Mouse (Mus musculus): Measurements from ENCODE around the gene Ankrd49. TPM values are rescaled to one million over a fixed set of nuclear protein-coding genes. Genes with fewer than 3 reads are reported as not detected.

The Ankrd49 gene
- polyA plus RNA-seq, 1 experiment: 4.8 TPM

- no peak for DNase-seq (ENCODE audit: low read depth in 1 of 2, low spot score in 2 of 2)
- TF ChIP-seq CTCF (IDR thresholded peaks at IDR 0.05; ENCODE audit: extremely low read depth, insufficient read depth, insufficient read length, insufficient replicate concordance): no peak
- TF ChIP-seq POLR2A (IDR thresholded peaks at IDR 0.05; ENCODE audit: low read depth, low read length): no peak
- 1% methylated on average over 50 of the region's 50 CpGs for WGBS
- H3K36me3 ChIP-seq (ENCODE audit: control insufficient read depth, insufficient read depth, low read length): no peaks in the 10 kb centered on the region
- peak overlapping the region; percentile 57; the same call in 1 of the 2 replicates for H3K27ac ChIP-seq (ENCODE audit: insufficient read depth, low read length)
- H3K4me1 ChIP-seq (ENCODE audit: control insufficient read depth, insufficient read depth, insufficient read length): peaks cover 15% of the 10 kb centered on the region
- H3K27me3 ChIP-seq (ENCODE audit: control insufficient read depth, insufficient read depth, low read length): peaks cover 3% of the 10 kb centered on the region
- peak overlapping the region; percentile 60 for H3K4me3 ChIP-seq (ENCODE audit: extremely low read depth, insufficient read depth, insufficient read length)
These were observed 33.1 kb downstream of the Ankrd49 start for GRCm38 (mm10) chr9:14751503-14752000.

DNA sequence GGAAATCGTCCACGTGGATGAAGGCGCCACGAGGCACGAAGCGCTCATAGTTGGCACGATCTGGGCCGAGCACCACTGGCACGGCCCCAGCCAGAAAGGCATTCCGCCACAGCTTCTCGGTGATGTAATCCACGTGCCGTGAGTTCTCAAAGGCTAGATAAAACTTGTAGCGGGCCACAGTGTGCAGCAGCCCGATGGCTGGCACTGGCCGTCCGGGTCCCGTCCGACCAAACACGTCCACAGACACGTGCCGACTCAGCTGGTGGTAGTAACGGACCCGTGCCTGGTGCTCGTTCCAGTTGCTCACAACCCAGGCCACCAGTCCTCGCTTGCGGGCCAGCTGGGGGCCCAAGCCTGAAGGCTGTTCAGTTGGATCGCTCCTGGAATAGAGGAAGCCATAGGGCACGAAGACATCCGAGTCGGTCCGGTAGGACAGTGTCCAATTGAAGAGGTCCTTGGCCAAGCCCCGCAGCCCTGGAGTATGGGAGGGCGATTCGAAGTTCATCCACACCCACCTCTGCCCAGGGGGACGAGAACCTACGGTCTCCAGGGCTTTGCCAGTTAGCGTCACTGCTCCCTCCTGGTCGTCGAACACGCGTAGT, 33.7 kb downstream of the Ankrd49 start:
- Histone ChIP-seq H3K4me3 (ENCODE audit: extremely low read depth, insufficient read depth, insufficient read length) (peak overlapping the region; percentile 60; the same call in 1 of the 2 replicates), H3K4me1 (ENCODE audit: control insufficient read depth, insufficient read depth, insufficient read length) (peaks cover 15% of the 10 kb centered on the region), H3K27ac (ENCODE audit: insufficient read depth, low read length) (no peak overlapping the region), H3K27me3 (ENCODE audit: control insufficient read depth, insufficient read depth, low read length) (peaks cover 3% of the 10 kb centered on the region), H3K36me3 (ENCODE audit: control insufficient read depth, insufficient read depth, low read length) (no peaks in the 10 kb centered on the region)
- no peak for DNase-seq (ENCODE audit: low read depth in 1 of 2, low spot score in 2 of 2)
- WGBS: 71% methylated on average over 42 of the region's 42 CpGs
- TF ChIP-seq POLR2A (IDR thresholded peaks at IDR 0.05; ENCODE audit: low read depth, low read length) (no peak), CTCF (IDR thresholded peaks at IDR 0.05; ENCODE audit: extremely low read depth, insufficient read depth, insufficient read length, insufficient replicate concordance) (no peak)

- H3K4me1 ChIP-seq (ENCODE audit: control insufficient read depth, insufficient read depth, insufficient read length): peaks cover 2% of the 10 kb centered on the region; the same call in 1 of the 2 replicates
- H3K4me3 ChIP-seq (ENCODE audit: extremely low read depth, insufficient read depth, insufficient read length): no peak within 1 kb of the TSS
- WGBS: 90% methylated on average over 19 of the region's 19 CpGs
- TF ChIP-seq CTCF (IDR thresholded peaks at IDR 0.05; ENCODE audit: extremely low read depth, insufficient read depth, insufficient read length, insufficient replicate concordance) (no peak), POLR2A (IDR thresholded peaks at IDR 0.05; ENCODE audit: low read depth, low read length) (no peak)
- H3K36me3 ChIP-seq (ENCODE audit: control insufficient read depth, insufficient read depth, low read length): no peaks in the 10 kb centered on the region
- no peak within 1 kb of the TSS for H3K27ac ChIP-seq (ENCODE audit: insufficient read depth, low read length)
- no peaks in the 10 kb centered on the region for H3K27me3 ChIP-seq (ENCODE audit: control insufficient read depth, insufficient read depth, low read length)
- no peak for DNase-seq (ENCODE audit: low read depth in 1 of 2, low spot score in 2 of 2)
These were observed 44.3 kb downstream of the Ankrd49 start, which contains the start of gene Piwil4 for GRCm38 (mm10) chr9:14740151-14740924. Gene Piwil4, minus strand, starts transcription at chr9:14740733.

DNA sequence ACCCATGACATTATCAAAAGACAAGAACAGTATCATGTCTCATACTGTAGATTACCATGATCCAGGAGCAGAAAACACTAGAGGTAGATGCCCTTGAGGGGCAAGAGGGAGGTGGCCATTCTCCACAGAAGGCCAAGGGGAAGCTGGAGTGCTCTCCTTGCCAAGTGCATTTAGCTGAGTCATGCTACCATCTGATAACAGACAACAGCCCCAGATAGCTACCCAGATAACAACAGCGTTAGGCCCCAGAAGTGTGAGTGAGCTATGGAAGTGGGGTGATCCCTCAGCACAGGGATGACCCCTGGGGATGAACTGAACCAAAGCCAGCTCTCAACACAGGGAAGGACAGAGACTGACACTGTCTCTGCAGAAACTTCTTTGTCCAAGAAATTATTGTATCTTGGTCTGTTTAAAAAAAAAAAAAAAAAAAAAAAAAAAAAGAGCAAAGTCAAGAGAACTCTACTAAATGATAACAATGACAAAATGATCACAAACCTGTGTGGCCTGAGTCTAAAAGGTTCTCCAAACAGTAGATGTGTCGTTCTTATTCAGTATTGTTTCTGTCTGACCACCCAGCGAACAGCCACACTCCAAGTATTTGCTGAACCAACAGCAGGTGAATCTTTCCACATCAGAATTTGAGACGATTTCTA, 45.0 kb downstream of the Ankrd49 start:
- peaks cover 2% of the 10 kb centered on the region; the same call in 1 of the 2 replicates for H3K4me1 ChIP-seq (ENCODE audit: control insufficient read depth, insufficient read depth, insufficient read length)
- no peak overlapping the region for H3K27ac ChIP-seq (ENCODE audit: insufficient read depth, low read length)
- WGBS: 79% methylated on average over 4 of the region's 4 CpGs
- TF ChIP-seq POLR2A (IDR thresholded peaks at IDR 0.05; ENCODE audit: low read depth, low read length) (no peak), CTCF (IDR thresholded peaks at IDR 0.05; ENCODE audit: extremely low read depth, insufficient read depth, insufficient read length, insufficient replicate concordance) (no peak)
- no peaks in the 10 kb centered on the region for H3K27me3 ChIP-seq (ENCODE audit: control insufficient read depth, insufficient read depth, low read length)
- no peak for DNase-seq (ENCODE audit: low read depth in 1 of 2, low spot score in 2 of 2)
- no peak overlapping the region for H3K4me3 ChIP-seq (ENCODE audit: extremely low read depth, insufficient read depth, insufficient read length)
- no peaks in the 10 kb centered on the region for H3K36me3 ChIP-seq (ENCODE audit: control insufficient read depth, insufficient read depth, low read length)

- Histone ChIP-seq H3K36me3 (ENCODE audit: control insufficient read depth, insufficient read depth, low read length) (no peaks in the 10 kb centered on the region), H3K27ac (ENCODE audit: insufficient read depth, low read length) (no peak overlapping the region), H3K4me1 (ENCODE audit: control insufficient read depth, insufficient read depth, insufficient read length) (no peaks in the 10 kb centered on the region), H3K4me3 (ENCODE audit: extremely low read depth, insufficient read depth, insufficient read length) (no peak overlapping the region), H3K27me3 (ENCODE audit: control insufficient read depth, insufficient read depth, low read length) (no peaks in the 10 kb centered on the region)
- no peak for TF ChIP-seq POLR2A (IDR thresholded peaks at IDR 0.05; ENCODE audit: low read depth, low read length)
- TF ChIP-seq CTCF (IDR thresholded peaks at IDR 0.05; ENCODE audit: extremely low read depth, insufficient read depth, insufficient read length, insufficient replicate concordance): no peak
- no peak for DNase-seq (ENCODE audit: low read depth in 1 of 2, low spot score in 2 of 2)
- WGBS: 59% methylated on average over 9 of the region's 9 CpGs
These were observed 53.6 kb downstream of the Ankrd49 start for GRCm38 (mm10) chr9:14730941-14731541.

Other genes with a start within 250 kb of the Ankrd49 start
- gene Amotl1, start 139.8 kb downstream of the Ankrd49 start, polyA plus RNA-seq (2012; rRNA removed): 6.7 and 7.0 TPM in 2 replicates
- 0.19 and 0.46 TPM in 2 replicates for gene Piwil4, start 44.1 kb downstream of the Ankrd49 start, polyA plus RNA-seq (2012; rRNA removed)
- 4.3 and 6.0 TPM in 2 replicates for gene Fut4, start 32.5 kb downstream of the Ankrd49 start, polyA plus RNA-seq (2012; rRNA removed)
- not detected in 2 replicates for gene 1700012B09Rik, start 13.8 kb downstream of the Ankrd49 start, polyA plus RNA-seq (2012; rRNA removed)
- gene Mre11a, start 202 bp downstream of the Ankrd49 start, polyA plus RNA-seq (2012; rRNA removed): 3.1 and 4.5 TPM in 2 replicates
- 4.6 and 6.0 TPM in 2 replicates for gene Gpr83, start 75.4 kb upstream of the Ankrd49 start, polyA plus RNA-seq (2012; rRNA removed)
- 37.6 and 41.4 TPM in 2 replicates for gene Izumo1r, start 119.1 kb upstream of the Ankrd49 start, polyA plus RNA-seq (2012; rRNA removed)

Measured in spleen, adult 2 months (tissue).